Mouse (Mus musculus): ENCODE measurements around the gene Haus6.

Haus6 gene

GRCm38 (mm10) chr4:86575283-86575983 is 36.4 kb downstream of the Haus6 start, which contains the start of gene Rraga:
Gene Rraga (plus strand): TSS chr4:86575668.
- DNase-seq (ENCODE audit: extremely low read depth, low read depth) = peak; percentile 88

- peak; percentile 46 for DNase-seq (ENCODE audit: extremely low read depth, low read depth)
These were observed 36.9 kb downstream of the Haus6 start for GRCm38 (mm10) chr4:86574939-86575282.

DNA sequence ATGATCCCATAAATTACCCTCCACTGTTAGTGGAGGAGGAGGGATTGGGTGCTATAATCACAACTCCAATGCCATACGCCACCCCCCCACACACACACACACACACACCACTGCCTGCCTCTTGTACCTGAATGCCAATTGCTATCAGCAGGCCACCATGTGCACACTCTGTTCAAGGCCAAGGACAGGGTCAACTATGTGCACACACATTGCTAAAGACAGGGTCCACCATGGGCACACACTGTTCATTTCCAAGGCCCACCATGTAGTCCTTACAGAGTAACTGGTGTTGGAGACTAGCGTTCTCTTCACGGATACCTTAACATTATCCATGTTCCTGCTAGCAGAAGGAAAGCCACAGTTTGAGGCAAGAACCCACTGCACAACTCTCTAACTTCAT is 50.8 kb downstream of the Haus6 start:
- no peak for DNase-seq (ENCODE audit: extremely low read depth, low read depth)

DNA sequence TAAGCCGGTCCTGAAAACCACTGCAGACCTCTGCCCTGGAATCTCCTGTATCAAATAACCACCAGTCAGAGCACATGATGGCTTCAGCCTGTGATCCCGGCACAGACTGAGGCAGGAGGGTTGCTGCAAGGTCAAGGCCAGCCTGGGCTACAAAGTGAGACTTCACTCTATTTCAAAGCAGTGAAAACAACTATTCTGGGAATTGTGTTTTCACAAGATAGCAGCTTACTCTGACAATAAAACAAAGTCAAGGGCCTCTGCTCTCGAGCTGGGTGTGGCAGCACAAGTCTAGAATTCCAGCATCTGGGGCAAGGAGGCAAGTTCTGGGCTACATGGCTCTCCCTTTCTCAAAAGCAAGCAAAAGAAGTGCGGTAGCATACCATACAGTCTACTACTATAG is 52.8 kb downstream of the Haus6 start:
- no peak for DNase-seq (ENCODE audit: extremely low read depth, low read depth)

DNA sequence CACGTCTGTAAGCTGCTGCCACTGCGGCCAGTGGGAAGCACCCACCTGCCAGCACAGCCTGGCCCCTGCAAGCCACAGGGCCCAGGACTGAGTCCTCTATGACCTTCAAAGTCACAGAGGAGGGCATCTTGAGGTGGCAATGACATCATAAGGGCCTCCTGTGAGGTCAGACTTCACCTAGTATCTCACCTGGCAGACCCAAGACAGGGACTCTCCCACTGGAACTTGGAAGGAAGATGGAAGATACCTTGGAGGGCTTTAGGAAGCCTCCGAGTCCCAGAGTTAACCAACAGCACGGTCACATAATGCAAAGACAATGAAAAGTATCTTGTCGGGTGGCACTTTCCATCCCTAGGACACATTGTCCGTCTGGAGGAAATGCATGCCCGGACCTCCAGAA is 53.6 kb downstream of the Haus6 start, which contains the start of gene Saxo1:
TSS of gene Saxo1 (minus strand) at position 101 of the 400 bp plus-strand sequence.
- no peak for DNase-seq (ENCODE audit: extremely low read depth, low read depth)

DNA sequence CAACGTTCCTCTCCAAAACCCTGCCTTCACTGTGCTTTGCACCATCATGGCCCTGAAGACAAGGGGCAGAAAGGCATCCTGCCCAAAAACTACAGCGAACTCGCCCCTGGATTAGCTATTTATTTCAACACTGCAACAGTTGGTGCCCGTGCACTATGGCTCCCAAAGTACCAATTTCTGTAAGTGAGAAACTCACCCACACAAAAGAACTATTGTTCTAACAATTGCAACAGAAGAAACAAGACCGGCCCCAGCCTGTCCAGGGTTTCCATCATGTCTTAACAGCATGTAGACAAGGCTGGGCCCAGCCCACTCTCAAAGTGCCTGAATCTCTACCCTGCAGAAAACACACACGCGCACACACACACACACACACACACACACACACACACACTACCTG is 54.5 kb downstream of the Haus6 start:
- no peak for DNase-seq (ENCODE audit: extremely low read depth, low read depth)

GRCm38 (mm10) chr4:86555035-86555707 is 56.7 kb downstream of the Haus6 start:
- peak; percentile 33 for DNase-seq (ENCODE audit: extremely low read depth, low read depth)

DNA sequence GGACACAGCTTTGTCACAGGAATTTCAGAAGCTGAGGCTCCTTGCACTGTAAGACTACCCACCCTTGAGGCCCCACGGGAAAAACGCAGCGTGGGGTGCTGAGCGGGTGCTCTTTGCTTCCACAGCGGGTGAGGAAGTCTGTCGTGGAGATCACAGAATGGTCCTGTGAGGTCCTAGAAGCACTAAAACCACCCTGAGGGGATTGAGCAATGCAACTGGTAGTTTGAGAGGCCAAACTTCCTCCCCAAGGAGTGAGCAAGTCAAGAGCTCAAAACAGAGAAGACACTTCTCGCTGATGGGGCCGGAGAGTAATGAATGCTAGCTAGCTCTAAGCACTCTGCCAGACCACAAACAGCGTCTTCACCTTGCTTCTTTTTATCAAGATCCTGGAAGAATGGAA is 63.5 kb downstream of the Haus6 start:
- DNase-seq (ENCODE audit: extremely low read depth, low read depth) = no peak

DNA sequence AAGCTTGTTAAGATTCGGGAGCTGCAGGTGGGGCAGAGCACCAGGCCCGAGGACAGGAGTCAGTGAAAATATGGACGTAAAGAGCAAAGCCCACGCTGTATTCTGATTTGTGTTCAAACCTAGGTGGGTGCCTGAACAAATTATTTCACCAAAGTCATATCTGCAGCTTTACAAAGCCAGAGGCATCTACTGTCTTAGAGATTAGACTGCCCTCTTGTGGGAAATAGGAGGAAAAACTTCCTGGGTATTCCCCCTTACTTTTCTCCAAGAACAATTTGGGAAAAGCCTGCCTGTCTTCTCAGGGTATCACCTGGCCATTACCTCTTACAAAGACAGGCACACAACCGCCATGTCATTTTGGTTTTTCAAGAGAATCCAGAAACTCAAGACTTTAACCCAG is 66.2 kb downstream of the Haus6 start:
- peak; percentile 21 for DNase-seq (ENCODE audit: extremely low read depth, low read depth)

- no peak for DNase-seq (ENCODE audit: extremely low read depth, low read depth)
These were observed 67.9 kb downstream of the Haus6 start for GRCm38 (mm10) chr4:86543999-86544398.

DNA sequence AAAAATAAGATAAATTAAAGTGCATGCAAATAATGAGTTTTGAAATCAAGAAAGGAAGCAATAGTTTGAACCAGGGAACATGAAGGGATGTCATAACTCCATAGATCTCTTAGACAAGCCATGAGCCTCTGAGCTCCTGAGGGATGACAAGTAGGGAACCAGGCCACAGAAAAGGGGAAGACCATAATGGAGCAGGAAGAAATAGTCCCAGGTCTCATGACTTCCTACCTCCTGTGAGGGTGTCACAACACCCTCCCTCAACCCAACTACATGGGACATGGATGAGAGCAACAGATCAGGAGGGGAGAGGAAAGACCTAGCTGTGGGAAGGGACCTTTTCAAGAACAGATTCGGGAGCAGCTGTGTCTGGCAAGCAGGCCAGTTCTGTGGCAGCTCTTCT is 70.3 kb downstream of the Haus6 start:
- no peak for DNase-seq (ENCODE audit: extremely low read depth, low read depth)

DNA sequence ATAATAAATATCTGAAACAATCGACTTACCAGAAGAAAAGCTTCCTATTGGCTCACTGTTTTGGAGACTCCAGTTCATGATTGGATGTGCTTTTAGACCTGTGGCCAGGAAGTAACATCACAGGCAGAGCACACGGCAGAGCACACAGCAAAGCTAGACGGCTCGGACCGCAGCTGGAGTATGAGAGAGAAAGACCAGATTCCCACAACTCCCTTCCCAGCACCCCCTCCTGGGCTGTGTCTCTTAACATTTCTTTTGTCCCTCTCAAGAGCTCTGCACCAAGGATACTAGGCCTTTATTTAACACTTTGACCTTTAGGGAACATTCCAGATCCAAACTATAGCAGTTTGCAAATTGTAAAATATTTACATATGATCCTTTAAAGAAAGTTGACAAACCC is 72.9 kb downstream of the Haus6 start:
- DNase-seq (ENCODE audit: extremely low read depth, low read depth) = no peak

GRCm38 (mm10) chr4:86537972-86538371 is 73.9 kb downstream of the Haus6 start:
- peak; percentile 38 for DNase-seq (ENCODE audit: extremely low read depth, low read depth)

DNA sequence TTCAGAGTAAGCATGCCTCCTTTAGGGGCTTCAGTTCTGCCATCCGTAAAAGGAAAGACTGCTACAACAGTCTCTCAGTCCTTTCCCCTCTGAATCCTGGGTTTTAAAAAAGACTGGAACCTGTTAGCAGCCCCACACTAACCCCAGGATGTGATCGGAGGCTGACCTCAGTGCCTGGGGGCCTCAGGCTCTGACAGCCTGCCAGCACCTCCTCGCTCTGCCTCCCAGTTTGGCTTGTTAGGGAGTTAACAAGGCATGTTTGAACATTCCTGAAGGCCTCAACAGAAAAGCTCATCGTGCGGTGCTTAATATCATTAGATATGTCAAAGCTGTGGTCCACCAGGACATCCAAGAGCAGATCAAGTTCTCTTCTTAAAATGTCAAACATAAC is 77.8 kb downstream of the Haus6 start:
- DNase-seq (ENCODE audit: extremely low read depth, low read depth) = no peak

- no peak for DNase-seq (ENCODE audit: extremely low read depth, low read depth)
These were observed 78.3 kb downstream of the Haus6 start for GRCm38 (mm10) chr4:86533406-86534090.

GRCm38 (mm10) chr4:86529161-86529560 is 82.7 kb downstream of the Haus6 start:
- no peak for DNase-seq (ENCODE audit: extremely low read depth, low read depth)
